Mouse (Mus musculus): ENCODE results near the gene 1700029F12Rik.

GRCm38 (mm10) chr13:97077556-97077955, 43.4 kb upstream of the 1700029F12Rik start:
- TF ChIP-seq CTCF (IDR thresholded peaks at IDR 0.05 in 2 of 3, conservative IDR thresholded peaks at IDR 0.05 in 1 of 3; ENCODE audit: control insufficient read depth in 1 of 3, insufficient read depth in 1 of 3, low read depth in 2 of 3, low read length in 3 of 3, poor library complexity in 1 of 3, severe bottlenecking in 1 of 3) (no peak), POLR2A (IDR thresholded peaks at IDR 0.05; ENCODE audit: control insufficient read depth in 1 of 2, insufficient read depth in 1 of 2, low read depth in 1 of 2, low read length in 2 of 2, poor library complexity in 1 of 2) (no peak), MAX (IDR thresholded peaks at IDR 0.05; ENCODE audit: low read length) (no peak), EP300 (IDR thresholded peaks at IDR 0.05; ENCODE audit: low read depth in 1 of 2, low read length in 2 of 2) (no peak), ZMIZ1 (IDR thresholded peaks at IDR 0.05; ENCODE audit: low read depth, low read length) (no peak), MEF2A (IDR thresholded peaks at IDR 0.05; ENCODE audit: extremely low read depth, insufficient replicate concordance, low read depth, low read length, poor library complexity, severe bottlenecking) (no peak), JUND (IDR thresholded peaks at IDR 0.05; ENCODE audit: low read depth, low read length) (no peak), CHD2 (IDR thresholded peaks at IDR 0.05; ENCODE audit: low read length) (no peak), TAL1 (IDR thresholded peaks at IDR 0.05; ENCODE audit: low read length) (no peak), NRF1 (IDR thresholded peaks at IDR 0.05; ENCODE audit: insufficient read depth, low read depth, low read length, poor library complexity, severe bottlenecking) (no peak), E2F4 (IDR thresholded peaks at IDR 0.05; ENCODE audit: borderline replicate concordance, low read depth, low read length) (no peak), RCOR1 (IDR thresholded peaks at IDR 0.05; ENCODE audit: low read depth, low read length) (no peak)

Measured in MEL (cell line).